Mouse (Mus musculus) WW6 (cell line): ENCODE results near the gene Cldn13.

ENCODE experiments used
- DNase-seq: peaks from one replicate; pipeline ENCODE4 v3.0.0-alpha.2; 2013; ENCODE audit warnings: low read depth, low spot score

Gene Cldn13

DNA sequence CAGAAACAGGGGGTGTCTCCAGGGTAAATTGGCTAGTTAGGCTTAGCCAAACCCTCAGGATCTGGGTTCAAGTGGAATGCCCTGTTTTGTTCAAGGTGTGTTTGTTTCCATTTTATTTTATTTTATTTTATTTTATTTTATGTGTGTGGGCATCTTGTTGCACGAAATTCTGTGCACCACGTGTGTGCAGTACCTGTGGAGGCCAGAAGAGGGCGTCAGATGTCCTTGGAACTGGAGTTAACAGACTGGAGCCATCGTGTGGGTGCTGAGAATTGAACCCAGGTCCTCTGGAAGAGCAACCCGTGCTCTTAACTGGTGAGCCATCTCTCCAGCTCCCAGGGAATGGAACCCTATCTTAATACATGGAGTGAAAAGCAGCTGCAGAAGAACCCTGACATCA is 22.6 kb downstream of the Cldn13 start:
- no peak for DNase-seq

DNA sequence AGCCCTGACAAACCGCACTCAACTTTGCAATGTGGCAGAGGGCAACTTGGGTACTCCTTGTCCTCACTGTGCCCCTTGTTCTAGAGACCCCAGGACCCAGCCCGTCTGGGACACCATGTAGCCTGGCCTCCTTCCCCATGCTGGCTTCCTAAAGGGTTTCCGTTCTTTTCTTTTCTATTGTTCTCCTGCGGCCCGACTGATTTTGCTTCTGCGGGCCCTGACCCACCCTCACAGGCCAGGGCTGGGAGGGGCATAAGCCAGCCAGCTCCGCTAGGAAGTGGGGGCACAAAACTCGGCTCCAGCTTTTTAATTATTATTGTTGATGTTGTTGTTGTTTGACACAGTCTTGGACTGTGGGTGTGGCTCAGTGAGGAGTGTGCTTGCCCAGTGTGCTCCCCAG is 23.8 kb downstream of the Cldn13 start:
- no peak for DNase-seq

DNA sequence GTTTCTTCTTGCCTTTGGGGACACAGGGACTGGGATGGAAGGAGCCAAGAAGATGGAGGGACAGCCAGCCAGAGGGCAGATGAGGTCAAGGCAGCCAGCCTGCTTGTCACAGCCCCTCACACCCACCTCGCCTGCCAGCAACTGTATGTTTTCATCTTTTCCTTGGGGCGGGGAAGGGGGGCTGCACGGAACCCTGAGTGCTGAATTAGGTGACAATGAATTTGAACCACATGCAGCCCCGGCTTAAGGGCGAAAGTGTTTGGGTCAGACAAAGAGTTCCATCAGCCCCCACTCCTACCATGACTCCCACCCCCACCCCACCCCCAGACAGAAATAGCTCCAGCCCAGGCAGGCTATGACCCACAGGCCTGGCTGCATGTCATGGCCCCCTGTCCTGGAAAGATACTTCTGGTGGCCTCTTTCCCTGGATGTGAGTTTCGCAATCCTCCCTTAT is 24.7 kb downstream of the Cldn13 start:
- no peak for DNase-seq

DNA sequence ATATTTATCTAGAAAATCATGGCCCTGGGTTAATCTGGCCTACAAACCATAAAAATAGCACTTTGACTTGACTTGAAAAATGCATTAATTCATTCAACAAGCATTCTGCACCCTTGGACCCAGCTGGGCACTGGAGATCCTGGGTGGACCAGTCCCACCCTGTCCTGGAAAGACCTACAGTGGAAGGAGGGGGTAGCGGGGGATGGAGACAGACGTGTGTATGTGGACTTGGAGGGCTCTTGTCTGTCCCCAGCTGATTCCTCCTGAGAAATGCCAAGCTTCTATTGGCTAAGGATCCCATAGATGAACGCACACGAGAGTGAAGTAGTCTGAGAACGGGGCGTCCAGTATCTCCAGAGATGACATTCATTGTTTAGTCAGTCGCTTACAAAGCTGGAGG is 26.8 kb downstream of the Cldn13 start:
- DNase-seq: no peak

DNA sequence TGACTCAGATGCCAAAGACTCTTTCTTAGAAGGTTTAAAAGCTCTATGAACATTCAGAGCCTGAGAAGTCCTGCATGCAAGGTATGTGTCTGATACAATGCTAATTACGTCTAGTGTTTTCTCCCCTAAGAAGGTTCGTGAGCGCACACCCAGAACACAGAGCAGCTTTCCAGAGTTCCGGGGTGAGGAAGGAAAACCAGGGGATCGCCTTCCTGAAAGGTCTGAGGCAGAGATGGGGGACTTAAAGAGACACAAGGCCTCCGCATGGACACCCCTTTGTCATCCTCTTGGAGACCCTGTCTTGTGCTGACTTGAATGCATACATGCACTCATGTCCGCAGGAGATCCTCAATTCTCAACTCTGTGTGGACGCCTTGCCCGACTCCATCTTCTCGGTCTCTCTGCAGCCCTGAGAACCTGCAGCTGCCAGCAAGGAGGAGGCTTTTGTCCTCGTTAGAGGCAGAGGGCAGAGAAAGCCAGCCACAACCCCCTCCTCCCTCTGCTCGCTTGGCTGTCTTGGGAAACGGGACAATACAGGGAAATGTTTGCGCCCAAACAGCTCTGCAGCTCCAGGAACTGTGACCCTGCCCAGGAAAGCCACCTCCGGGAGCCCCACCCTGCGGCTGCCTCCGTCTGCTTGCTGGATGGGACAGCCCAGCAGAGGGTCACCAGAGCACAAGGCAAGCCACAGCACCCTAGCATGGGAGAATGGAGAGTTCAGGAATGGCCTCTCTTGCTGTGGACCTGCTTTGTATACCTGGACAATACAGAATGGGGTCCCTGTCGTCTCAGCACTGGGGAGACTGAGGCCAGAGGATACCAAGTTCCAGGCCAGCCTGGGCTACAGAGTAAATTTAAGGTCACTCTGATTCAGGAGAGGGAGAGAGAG is 27.6 kb downstream of the Cldn13 start:
- DNase-seq: no peak

DNA sequence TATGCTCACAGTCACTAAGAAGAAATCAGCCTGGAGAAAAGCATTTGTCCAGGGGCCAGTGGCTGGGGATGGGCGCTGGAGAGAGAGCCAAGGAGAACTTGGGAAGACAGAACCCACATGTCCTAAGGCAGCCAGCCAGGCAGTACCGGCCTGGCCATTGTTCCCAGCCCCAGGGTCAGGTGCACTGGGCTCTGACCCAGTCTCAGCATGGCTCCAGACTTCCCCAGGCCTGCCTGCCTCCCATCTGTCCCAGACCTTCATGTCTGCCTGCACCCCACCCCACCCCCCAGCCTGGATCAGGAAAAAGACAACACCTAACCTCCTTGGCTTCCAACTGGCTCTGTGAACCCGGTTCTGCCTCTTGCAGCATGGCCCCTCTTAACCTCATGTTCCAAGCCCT is 32.2 kb downstream of the Cldn13 start:
- no peak for DNase-seq

DNA sequence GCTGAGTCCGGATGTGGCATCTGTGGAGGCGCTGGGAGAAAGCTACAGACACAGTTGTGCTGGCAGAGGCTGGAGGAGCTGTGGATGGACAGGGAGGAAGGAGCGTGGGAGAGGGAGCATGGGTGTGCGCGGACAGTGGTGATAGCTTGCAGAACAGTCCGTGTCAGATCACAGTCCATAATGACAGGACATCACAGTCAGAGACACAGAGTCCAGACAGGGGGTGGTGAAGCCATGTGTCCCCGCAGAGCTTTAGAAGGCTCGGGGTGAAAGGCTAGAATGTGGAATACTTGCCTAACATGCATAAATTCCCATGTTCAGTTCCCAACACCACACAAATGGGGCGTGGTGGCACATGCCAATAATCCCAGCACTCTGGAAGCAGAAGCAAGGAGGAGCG is 38.5 kb downstream of the Cldn13 start:
- DNase-seq: no peak

DNA sequence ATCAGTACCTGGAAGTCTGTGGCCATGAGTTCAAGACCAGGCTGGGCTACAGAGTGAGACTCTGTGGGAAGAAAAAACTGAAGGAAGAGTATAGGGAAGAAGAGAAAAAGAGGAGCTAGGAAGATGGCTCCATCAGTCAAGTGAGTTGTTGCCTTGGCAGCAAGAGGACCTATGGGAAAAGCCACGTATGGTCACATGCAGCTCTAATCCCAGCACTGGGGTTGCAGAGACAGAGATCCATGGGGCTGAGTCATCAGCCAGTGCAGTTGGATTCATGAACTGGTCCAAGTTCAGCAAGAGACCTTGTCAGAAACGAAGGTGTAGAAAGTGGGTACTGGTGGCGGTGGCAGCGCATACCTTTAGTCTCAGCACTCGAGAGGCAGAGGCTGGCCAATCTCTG is 40.1 kb downstream of the Cldn13 start:
- DNase-seq: no peak

DNA sequence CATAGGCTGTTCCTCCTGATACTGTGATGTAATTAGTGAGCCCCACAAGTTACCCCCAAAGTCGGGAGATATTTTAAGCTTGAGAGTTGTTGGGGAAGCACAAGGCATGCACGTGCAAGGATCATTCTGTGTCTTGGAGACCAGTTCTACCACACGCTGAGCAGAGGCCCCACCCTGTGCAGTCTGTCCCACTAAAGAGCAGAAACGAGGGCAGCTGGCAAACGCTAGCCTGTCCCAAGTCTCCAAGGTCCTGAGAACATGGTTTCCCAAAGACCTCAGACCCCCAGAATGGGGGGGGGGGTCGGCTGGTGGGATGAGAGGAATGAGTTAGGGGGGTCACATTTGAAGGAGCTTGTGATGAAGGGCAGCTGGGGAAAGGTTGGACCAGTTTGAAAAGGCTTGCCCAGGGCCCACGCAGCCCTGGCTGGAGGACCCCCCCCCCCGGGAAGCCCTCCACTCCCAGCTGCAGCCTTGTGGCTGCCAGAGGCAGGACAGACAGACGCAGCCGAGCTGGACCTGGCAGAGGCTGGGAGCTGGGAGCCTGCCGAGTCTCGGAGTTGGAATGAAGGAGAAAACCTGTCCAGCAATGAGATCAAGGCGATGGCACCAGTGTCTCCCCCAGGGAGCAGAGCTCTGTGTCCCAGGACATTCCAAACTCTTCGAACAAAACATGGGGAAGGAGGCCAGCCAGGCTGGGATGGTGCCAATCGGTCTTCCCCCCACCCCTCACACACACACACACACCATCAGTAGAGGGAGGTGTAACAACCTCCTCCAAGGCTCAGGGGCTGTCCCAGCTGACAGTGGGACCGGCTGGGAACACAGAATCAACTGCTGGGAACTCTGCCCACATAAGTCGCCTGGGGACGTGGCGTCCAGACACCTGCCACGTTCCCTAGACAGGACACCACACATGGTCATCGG is 41.1 kb downstream of the Cldn13 start:
- no peak for DNase-seq

DNA sequence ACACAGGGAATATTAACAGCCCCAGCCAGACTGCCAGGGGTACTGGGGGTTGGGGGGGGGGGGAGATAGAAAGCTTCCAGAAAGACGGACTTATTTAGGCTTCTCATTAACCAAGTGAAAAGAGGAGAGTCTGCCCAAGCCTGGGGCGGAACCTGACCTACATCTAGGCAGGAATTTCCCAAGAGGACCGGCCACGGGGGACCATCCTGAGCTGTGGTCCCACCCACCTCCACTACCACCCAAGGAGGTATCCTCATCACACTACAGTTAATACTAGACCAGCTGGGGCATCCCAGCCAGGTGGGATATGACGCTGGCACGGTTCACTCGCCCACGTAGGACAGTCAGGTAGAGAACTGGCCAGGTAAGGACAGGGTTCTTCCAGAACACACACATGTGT is 42.3 kb downstream of the Cldn13 start:
- DNase-seq: no peak

DNA sequence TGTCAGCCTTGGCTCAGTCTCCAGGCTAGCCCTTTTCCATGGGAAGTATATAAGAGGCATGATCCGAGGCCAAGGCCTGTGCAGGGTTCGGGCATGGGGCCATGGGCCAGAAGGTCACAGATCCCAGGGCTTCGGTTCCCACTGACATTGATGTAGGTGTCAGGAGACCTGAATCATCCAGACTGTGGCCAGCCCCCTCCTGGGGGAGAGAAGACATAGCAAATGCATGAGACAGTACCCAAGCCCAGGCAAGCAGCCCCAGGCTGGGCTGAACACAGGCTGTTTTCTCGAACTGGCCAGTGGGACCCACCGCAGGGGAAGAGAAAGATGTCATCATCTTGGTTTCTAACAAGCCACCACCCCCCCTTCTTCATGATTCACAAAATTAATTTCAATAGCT is 42.7 kb downstream of the Cldn13 start:
- DNase-seq: no peak

DNA sequence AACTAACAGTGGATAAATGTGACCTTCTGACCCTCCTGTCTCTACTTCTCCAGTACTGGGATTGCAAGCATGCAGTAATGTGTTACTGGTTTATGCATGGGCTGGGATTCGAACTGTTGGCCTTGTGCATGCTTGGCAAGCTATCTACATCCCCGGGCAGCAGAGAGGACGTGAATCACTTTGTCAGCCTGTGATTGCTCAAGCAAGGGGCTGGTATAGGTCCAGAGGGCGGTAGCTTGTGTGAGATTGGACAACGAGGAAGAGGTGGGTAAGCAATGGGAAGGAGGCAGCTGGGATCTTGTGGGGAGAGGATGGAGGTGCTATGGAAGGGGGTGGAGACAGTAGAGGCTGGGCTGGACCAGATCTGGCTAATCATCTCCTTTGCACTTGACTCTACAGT is 46.8 kb downstream of the Cldn13 start:
- no peak for DNase-seq

DNA sequence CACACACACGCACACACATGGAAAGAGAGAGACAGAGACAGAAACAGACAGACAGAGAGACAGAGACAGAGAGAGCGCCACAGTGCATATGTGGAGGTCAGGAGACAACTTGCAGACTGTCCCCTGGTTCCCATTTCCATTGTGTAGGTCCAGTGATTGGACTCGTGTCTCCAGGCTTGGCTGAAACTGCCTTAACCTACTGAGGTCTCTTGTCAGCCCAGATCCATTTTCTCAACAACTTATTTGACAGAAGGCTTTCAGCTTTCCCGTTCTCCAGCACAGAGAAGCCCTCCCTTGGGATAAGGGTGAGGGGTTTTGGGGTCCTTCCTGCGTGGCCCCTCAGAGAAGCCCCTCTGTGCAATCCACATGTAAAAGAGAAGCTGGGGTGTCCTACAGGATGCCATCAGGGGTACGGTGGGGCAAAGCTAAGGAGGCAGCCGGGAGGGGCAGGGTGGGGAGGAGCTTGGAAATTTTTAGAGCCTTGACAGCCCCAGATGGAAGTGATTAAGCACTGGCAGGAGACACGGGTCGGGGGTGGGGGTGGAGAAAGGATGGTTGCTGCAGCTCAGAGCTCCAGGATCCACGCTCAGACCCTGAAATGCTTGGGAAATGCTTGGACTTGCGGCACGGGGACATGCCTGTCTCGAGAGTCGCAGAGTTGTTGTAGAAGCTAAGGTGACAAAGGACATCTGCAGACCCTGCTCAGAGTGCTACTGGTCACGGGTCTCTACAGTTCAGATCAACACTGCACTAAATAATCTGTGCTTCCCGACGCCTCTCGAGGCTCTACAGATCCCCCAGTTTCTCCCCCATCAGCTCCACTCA is 47.8 kb downstream of the Cldn13 start:
- no peak for DNase-seq

DNA sequence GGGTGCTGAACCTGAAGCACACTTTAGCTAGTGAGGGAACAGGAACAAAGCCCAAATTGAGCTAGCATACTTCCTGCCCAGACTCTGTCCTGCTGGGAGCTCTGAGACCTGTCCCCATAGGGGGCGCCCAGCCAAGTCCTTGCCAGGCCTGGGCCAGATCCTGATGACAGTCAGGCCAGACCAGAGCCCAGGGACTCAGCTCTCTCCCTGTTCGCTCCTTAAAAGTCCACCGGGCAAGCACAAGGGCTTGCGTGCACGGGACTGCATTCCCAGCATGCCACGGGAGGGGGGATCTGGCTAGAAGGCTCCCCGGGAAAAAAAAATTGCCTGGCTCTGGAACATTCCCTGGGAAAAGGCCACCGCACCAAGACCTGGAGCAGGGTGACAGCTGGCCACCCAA is 50.2 kb downstream of the Cldn13 start:
- no peak for DNase-seq
